Comparison of ENCODE assay signal across 8 mouse cellular contexts in genomic region chr2:167765072-167765800, GRCm38 (mm10).
DNase-seq lines count a peak whose midpoint lies in the region; ATAC-seq lines count a peak whose summit lies in the region.

No protein-coding gene starts in this region.

- H3K27me3 ChIP-seq in hindbrain, embryonic 14.5 days (ENCODE audit: control insufficient read depth, insufficient read depth, low read length): no peaks in the 10 kb centered on the region

- no peaks in the 10 kb centered on the region for H3K9me3 ChIP-seq in hindbrain, embryonic 14.5 days (ENCODE audit: control insufficient read depth, low read length)

- 37% methylated on average over 20 of the region's 22 CpGs for WGBS in hindbrain, embryonic 14.5 days

- no peak overlapping the region for H3K4me3 ChIP-seq in hindbrain, embryonic 14.5 days (replicated peaks; ENCODE audit: low read length)

- no peaks in the 10 kb centered on the region for H3K4me1 ChIP-seq in hindbrain, embryonic 14.5 days (replicated peaks; ENCODE audit: control insufficient read depth, insufficient read depth, low read length)

- H3K27ac ChIP-seq in hindbrain, embryonic 14.5 days: no peak overlapping the region

- H3K36me3 ChIP-seq in hindbrain, embryonic 14.5 days (replicated peaks; ENCODE audit: control insufficient read depth, insufficient read depth): no peaks in the 10 kb centered on the region

- no peak overlapping the region for H3K9ac ChIP-seq in hindbrain, embryonic 14.5 days

- no peak overlapping the region for H3K4me2 ChIP-seq in hindbrain, embryonic 14.5 days (replicated peaks)

- peak; percentile 61 for ATAC-seq in hindbrain, embryonic 14.5 days (ENCODE audit: low FRiP score)
- no peak for ATAC-seq in activated CD4-positive, CD25-positive, alpha-beta regulatory T cell, adult 4 months

- DNase-seq in adrenal gland, adult 18-20 months (ENCODE audit: low spot score in 2 of 2): peak; percentile 81 to 91
- peak; percentile 32 to 48 for DNase-seq in cerebellum, postnatal 25 days
- peak; percentile 53 to 59 for DNase-seq in frontal cortex, postnatal 36 days (ENCODE audit: low spot score in 2 of 2)
- peak; percentile 62 for DNase-seq in hindbrain, embryonic 14.5 days (ENCODE audit: low spot score)
- DNase-seq in left cerebral cortex, adult 18-20 months (ENCODE audit: low spot score in 2 of 2): peak; percentile 46 to 55
- peak; percentile 90 for DNase-seq in lung, postnatal 25 days (ENCODE audit: low spot score)
- peak; percentile 75 for DNase-seq in right cerebral cortex, adult 18-20 months

Comparison
In these comparisons a context has a peak if more than half of its experiments do, and no peak if none do; other contexts are left out.
1. DNase-seq: peak in every context shown above with its lines; median percentile 90 in lung, postnatal 25 days; 86 in adrenal gland, adult 18-20 months; 75 in right cerebral cortex, adult 18-20 months; 62 in hindbrain, embryonic 14.5 days; 56 in frontal cortex, postnatal 36 days; 50 in left cerebral cortex, adult 18-20 months; 40 in cerebellum, postnatal 25 days.